Mouse (Mus musculus): ENCODE results near the gene Mpzl3. TPM values are rescaled to one million over a fixed set of nuclear protein-coding genes. Genes with fewer than 3 reads are reported as not detected.
"Not testable (repeated sequence)": the region's sequence is repeated elsewhere in the genome, so short reads cannot be mapped to it uniquely, and the experiment has no call there.

Mpzl3 gene
- polyA plus RNA-seq, 1 experiment from 2014 or later: 1.9 TPM

DNA sequence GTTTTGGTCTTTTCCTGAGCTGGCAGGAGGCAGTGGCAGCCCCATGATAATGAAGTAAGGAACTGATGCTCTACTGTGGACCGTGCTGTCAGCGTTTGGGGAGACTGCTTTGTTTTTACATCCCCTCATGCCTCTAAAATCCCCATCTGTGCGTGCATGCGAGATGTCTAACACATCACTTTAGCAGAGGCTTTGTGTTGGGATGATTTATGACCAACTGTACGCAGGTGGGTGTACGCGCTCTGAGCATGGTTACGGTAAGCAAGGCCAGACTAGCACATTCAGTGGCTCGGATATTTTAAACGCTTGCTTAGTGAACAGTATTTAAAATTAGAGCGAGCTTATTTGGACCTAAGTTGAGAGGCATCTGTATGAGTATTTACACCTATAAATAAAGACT, 37.0 kb upstream of the Mpzl3 start:
- H3K4me1 ChIP-seq (ENCODE audit: control insufficient read depth, insufficient read depth, low read length): no peaks in the 10 kb centered on the region
- no peak overlapping the region for H3K27ac ChIP-seq (ENCODE audit: low read length)
- H3K9me3 ChIP-seq (replicated peaks; ENCODE audit: control insufficient read depth, low read length): no peaks in the 10 kb centered on the region; the same call in 1 of the 2 replicates
- H3K4me2 ChIP-seq (ENCODE audit: low read depth, low read length): no peak overlapping the region
- no peak overlapping the region for H3K9ac ChIP-seq (ENCODE audit: low read length)
- no peaks in the 10 kb centered on the region for H3K27me3 ChIP-seq (ENCODE audit: control insufficient read depth, insufficient read depth, low read length)
- 79% methylated on average over 11 of the region's 11 CpGs for WGBS
- ATAC-seq (replicated peaks; ENCODE audit: extremely low read depth, insufficient read depth, low FRiP score): no peak
- H3K36me3 ChIP-seq (ENCODE audit: control insufficient read depth, insufficient read depth): no peaks in the 10 kb centered on the region
- no peak overlapping the region for H3K4me3 ChIP-seq (ENCODE audit: low read length)

DNA sequence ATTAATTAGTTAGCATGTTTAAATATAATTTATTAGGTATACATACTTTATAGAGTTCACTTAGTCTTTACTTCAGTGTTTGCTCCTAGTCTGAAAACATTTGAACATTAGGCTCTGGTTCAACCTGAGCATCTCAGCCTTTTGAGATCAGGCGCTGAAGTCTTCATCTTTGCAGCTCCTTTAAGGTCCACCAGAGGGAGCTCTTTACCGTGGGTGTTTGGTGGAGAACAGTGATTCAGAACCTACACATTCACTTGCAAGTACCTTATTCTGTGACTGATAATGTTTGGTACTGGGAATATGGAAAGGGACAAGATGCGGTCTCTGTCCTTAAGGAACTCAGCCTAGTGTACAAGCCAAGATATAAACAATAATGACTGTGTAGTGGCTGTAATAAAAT, 32.2 kb upstream of the Mpzl3 start:
- no peaks in the 10 kb centered on the region; the same call in 1 of the 2 replicates for H3K27me3 ChIP-seq (ENCODE audit: control insufficient read depth, insufficient read depth, low read length)
- no peak overlapping the region for H3K4me3 ChIP-seq (ENCODE audit: low read length)
- ATAC-seq (replicated peaks; ENCODE audit: extremely low read depth, insufficient read depth, low FRiP score): no peak
- no peaks in the 10 kb centered on the region for H3K9me3 ChIP-seq (replicated peaks; ENCODE audit: control insufficient read depth, low read length)
- no peak overlapping the region for H3K4me2 ChIP-seq (ENCODE audit: low read depth, low read length)
- WGBS: 11% methylated on average over 3 of the region's 3 CpGs
- no peak overlapping the region for H3K9ac ChIP-seq (ENCODE audit: low read length)
- no peaks in the 10 kb centered on the region for H3K4me1 ChIP-seq (ENCODE audit: control insufficient read depth, insufficient read depth, low read length)
- no peaks in the 10 kb centered on the region for H3K36me3 ChIP-seq (ENCODE audit: control insufficient read depth, insufficient read depth)
- no peak overlapping the region for H3K27ac ChIP-seq (ENCODE audit: low read length)

DNA sequence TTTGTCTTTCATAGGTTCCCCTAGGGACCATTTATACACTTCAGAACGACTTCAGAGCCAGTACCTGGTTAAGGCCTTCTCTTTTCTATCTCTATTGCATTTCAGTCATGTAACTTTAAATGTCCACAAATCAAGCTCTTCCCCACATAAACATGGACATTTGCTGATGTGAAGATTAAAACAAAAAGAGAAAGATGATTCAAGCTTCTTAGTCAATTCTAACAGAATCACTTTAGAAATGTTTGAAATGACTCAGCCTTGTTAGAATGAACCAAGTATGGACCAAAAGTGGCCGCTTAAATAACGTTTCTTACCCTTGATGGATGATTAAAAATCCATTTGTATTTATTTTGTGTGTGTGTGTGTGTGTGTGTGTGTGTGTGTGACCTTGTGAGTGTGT, 31.3 kb upstream of the Mpzl3 start:
- H3K4me3 ChIP-seq (ENCODE audit: low read length): no peak overlapping the region
- H3K9ac ChIP-seq (ENCODE audit: low read length): no peak overlapping the region
- no peaks in the 10 kb centered on the region for H3K36me3 ChIP-seq (ENCODE audit: control insufficient read depth, insufficient read depth)
- H3K9me3 ChIP-seq (replicated peaks; ENCODE audit: control insufficient read depth, low read length): no peaks in the 10 kb centered on the region
- H3K4me1 ChIP-seq (ENCODE audit: control insufficient read depth, insufficient read depth, low read length): no peaks in the 10 kb centered on the region
- H3K4me2 ChIP-seq (ENCODE audit: low read depth, low read length): no peak overlapping the region
- ATAC-seq (replicated peaks; ENCODE audit: extremely low read depth, insufficient read depth, low FRiP score): no peak
- no peak overlapping the region for H3K27ac ChIP-seq (ENCODE audit: low read length)
- 57% methylated on average over 3 of the region's 3 CpGs for WGBS
- no peaks in the 10 kb centered on the region; the same call in 1 of the 2 replicates for H3K27me3 ChIP-seq (ENCODE audit: control insufficient read depth, insufficient read depth, low read length)

DNA sequence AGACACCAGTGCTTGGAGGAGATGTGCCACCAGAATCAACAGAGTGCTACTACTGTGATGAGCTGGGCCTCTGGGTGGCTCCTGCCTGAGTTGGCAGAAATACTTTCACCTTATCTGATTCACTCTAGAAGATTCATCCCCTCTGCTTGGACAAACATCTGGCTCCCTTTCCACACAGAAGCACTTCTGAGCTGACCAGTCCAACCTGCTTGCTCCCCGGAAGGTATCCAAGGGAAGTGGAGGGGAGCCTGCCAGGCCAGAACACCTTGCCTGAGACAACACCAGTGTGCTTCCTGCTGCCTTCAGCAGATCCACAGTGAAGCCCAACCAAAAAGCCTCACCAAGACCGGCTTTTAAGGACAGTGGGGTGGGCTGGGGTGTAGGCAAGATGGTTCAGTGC, 30.8 kb upstream of the Mpzl3 start:
- Histone ChIP-seq H3K4me2 (ENCODE audit: low read depth, low read length) (no peak overlapping the region), H3K4me3 (ENCODE audit: low read length) (no peak overlapping the region), H3K27ac (ENCODE audit: low read length) (no peak overlapping the region), H3K9me3 (replicated peaks; ENCODE audit: control insufficient read depth, low read length) (no peaks in the 10 kb centered on the region), H3K36me3 (ENCODE audit: control insufficient read depth, insufficient read depth) (no peaks in the 10 kb centered on the region), H3K9ac (ENCODE audit: low read length) (no peak overlapping the region), H3K4me1 (ENCODE audit: control insufficient read depth, insufficient read depth, low read length) (no peaks in the 10 kb centered on the region), H3K27me3 (ENCODE audit: control insufficient read depth, insufficient read depth, low read length) (peaks cover 3% of the 10 kb centered on the region; the same call in 1 of the 2 replicates)
- 80% methylated on average over 2 of the region's 2 CpGs for WGBS
- ATAC-seq (replicated peaks; ENCODE audit: extremely low read depth, insufficient read depth, low FRiP score): no peak

DNA sequence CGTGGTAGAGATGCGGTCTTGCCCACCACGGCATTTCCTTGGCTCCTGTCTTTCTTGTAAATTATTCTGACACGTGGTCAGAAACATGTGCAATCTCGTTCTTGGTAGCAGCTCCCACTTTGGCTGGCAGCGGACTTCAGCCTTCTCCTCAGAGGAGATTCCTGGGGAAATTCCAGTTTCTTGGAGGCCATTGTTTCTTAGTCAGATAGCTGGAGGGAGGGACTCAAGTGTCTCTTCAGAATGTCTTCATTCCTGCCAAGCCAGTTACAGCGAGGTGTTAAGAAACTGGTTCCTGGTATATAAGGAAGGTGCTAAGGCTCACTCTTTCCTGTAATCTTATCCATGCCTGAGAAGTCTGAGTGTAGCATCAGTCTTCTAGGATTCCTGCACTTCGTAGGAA, 27.6 kb upstream of the Mpzl3 start:
- ATAC-seq (replicated peaks; ENCODE audit: extremely low read depth, insufficient read depth, low FRiP score): no peak
- H3K4me3 ChIP-seq (ENCODE audit: low read length): no peak overlapping the region
- peaks cover 10% of the 10 kb centered on the region; the same call in 1 of the 2 replicates for H3K27me3 ChIP-seq (ENCODE audit: control insufficient read depth, insufficient read depth, low read length)
- no peak overlapping the region for H3K9ac ChIP-seq (ENCODE audit: low read length)
- H3K9me3 ChIP-seq (replicated peaks; ENCODE audit: control insufficient read depth, low read length): no peaks in the 10 kb centered on the region
- no peak overlapping the region for H3K27ac ChIP-seq (ENCODE audit: low read length)
- no peaks in the 10 kb centered on the region for H3K4me1 ChIP-seq (ENCODE audit: control insufficient read depth, insufficient read depth, low read length)
- 61% methylated on average over 8 of the region's 8 CpGs for WGBS
- no peaks in the 10 kb centered on the region for H3K36me3 ChIP-seq (ENCODE audit: control insufficient read depth, insufficient read depth)
- H3K4me2 ChIP-seq (ENCODE audit: low read depth, low read length): no peak overlapping the region

DNA sequence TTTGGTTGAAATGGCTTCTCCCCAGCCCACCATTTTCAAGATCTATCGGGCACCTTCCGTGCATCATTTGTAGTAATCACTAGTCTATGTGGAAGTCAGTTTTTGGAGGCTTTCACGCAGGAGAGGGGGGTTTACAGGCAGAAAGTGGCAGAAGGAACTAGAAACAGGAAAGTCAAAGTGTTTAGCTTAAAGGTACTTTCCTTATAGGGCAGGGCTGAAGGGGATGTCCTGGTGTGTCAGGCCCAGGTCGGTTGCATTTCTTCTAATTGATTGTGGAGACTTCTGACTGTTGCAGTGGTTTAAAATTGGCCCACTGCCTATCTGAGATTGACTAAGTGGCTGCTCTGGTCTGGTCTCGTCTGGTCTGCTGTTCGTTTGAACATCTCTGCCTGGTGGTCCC, 24.6 kb upstream of the Mpzl3 start:
- H3K36me3 ChIP-seq (ENCODE audit: control insufficient read depth, insufficient read depth): no peaks in the 10 kb centered on the region
- WGBS: 48% methylated on average over 6 of the region's 6 CpGs
- no peak overlapping the region for H3K27ac ChIP-seq (ENCODE audit: low read length)
- H3K9ac ChIP-seq (ENCODE audit: low read length): no peak overlapping the region
- no peak for ATAC-seq (replicated peaks; ENCODE audit: extremely low read depth, insufficient read depth, low FRiP score)
- no peaks in the 10 kb centered on the region for H3K4me1 ChIP-seq (ENCODE audit: control insufficient read depth, insufficient read depth, low read length)
- peaks cover 12% of the 10 kb centered on the region; the same call in 1 of the 2 replicates for H3K27me3 ChIP-seq (ENCODE audit: control insufficient read depth, insufficient read depth, low read length)
- no peak overlapping the region for H3K4me2 ChIP-seq (ENCODE audit: low read depth, low read length)
- no peak overlapping the region for H3K4me3 ChIP-seq (ENCODE audit: low read length)
- H3K9me3 ChIP-seq (replicated peaks; ENCODE audit: control insufficient read depth, low read length): no peaks in the 10 kb centered on the region

DNA sequence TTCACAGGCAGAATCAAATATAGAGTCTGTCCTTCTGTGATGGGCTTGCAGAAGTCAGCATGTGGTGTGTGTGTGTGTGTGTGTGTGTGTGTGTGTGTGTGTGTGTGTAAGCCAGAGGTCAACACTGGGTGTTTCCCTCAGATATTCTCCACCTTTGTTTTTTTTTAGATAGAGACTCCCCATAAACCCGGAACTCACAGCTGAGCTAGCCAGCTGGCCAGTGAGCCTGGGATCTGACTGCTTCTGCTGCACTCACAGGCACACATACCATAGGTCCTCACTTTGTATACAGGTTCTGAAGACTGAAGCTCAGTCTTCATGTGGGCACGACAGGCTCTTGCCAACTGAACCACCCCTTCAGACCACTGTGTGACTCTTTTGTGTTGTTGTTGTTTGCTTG, 22.7 kb upstream of the Mpzl3 start:
- no peak overlapping the region for H3K9ac ChIP-seq (ENCODE audit: low read length)
- H3K4me1 ChIP-seq (ENCODE audit: control insufficient read depth, insufficient read depth, low read length): no peaks in the 10 kb centered on the region
- ATAC-seq (replicated peaks; ENCODE audit: extremely low read depth, insufficient read depth, low FRiP score): no peak
- H3K27ac ChIP-seq (ENCODE audit: low read length): no peak overlapping the region
- no peak overlapping the region for H3K4me3 ChIP-seq (ENCODE audit: low read length)
- 44% methylated on average over 2 of the region's 2 CpGs for WGBS
- H3K36me3 ChIP-seq (ENCODE audit: control insufficient read depth, insufficient read depth): no peaks in the 10 kb centered on the region
- peaks cover 12% of the 10 kb centered on the region; the same call in 1 of the 2 replicates for H3K27me3 ChIP-seq (ENCODE audit: control insufficient read depth, insufficient read depth, low read length)
- H3K9me3 ChIP-seq (replicated peaks; ENCODE audit: control insufficient read depth, low read length): no peaks in the 10 kb centered on the region
- H3K4me2 ChIP-seq (ENCODE audit: low read depth, low read length): no peak overlapping the region

DNA sequence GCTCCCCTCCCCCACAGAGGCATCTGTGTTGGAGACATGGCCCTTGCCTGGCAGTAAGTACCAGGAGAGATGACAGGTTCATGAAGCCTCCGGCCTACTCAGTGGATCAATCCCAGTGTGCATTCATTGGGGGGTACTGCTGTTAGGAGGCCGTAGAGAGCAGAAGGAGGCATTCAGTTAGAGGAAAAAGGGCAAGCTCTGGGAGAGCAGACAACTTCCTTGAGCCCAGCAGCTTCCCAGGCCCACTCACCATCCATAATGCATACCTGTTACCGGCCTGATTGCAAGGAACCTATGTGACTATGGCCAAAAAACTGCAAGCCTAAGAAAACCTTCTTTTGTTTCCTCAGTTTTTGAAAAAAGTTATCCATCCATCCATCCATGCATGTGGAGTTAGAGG, 20.5 kb upstream of the Mpzl3 start:
- Histone ChIP-seq H3K4me3 (ENCODE audit: low read length) (no peak overlapping the region), H3K4me2 (ENCODE audit: low read depth, low read length) (no peak overlapping the region), H3K27me3 (ENCODE audit: control insufficient read depth, insufficient read depth, low read length) (peaks cover 20% of the 10 kb centered on the region), H3K9me3 (replicated peaks; ENCODE audit: control insufficient read depth, low read length) (no peaks in the 10 kb centered on the region), H3K4me1 (ENCODE audit: control insufficient read depth, insufficient read depth, low read length) (no peaks in the 10 kb centered on the region), H3K27ac (ENCODE audit: low read length) (no peak overlapping the region), H3K36me3 (ENCODE audit: control insufficient read depth, insufficient read depth) (no peaks in the 10 kb centered on the region), H3K9ac (ENCODE audit: low read length) (no peak overlapping the region)
- no peak for ATAC-seq (replicated peaks; ENCODE audit: extremely low read depth, insufficient read depth, low FRiP score)
- WGBS: 73% methylated on average over 3 of the region's 3 CpGs

DNA sequence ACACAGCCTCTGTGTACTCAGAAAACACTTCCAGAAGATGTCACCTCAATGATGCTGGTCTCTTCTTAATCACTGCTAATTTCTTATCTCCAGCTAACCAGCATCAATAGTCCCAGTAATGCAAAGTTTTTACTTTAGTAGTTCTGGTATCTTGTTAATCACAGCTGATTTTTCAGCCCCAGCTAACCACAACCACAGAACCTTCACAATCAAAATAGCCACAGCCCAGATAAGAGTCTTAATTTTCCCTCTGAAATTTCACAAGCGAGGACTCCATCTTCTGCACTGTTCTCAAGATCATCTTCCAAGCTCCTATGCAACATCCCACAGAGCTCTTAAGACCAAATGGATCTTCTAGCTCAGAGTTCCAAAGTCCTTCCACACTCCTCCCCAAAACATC, 17.2 kb upstream of the Mpzl3 start:
- H3K27me3 ChIP-seq (ENCODE audit: control insufficient read depth, insufficient read depth, low read length): peaks cover 37% of the 10 kb centered on the region
- H3K9me3 ChIP-seq (replicated peaks; ENCODE audit: control insufficient read depth, low read length); ATAC-seq (replicated peaks; ENCODE audit: extremely low read depth, insufficient read depth, low FRiP score); H3K27ac ChIP-seq (ENCODE audit: low read length); H3K4me2 ChIP-seq (ENCODE audit: low read depth, low read length); H3K4me3 ChIP-seq (ENCODE audit: low read length); H3K9ac ChIP-seq (ENCODE audit: low read length); H3K4me1 ChIP-seq (ENCODE audit: control insufficient read depth, insufficient read depth, low read length); H3K36me3 ChIP-seq (ENCODE audit: control insufficient read depth, insufficient read depth): not testable (repeated sequence)
- 80% methylated on average over 1 of the region's 1 CpGs for WGBS
